Mouse (Mus musculus) small intestine, adult 2 months (tissue): ENCODE results near the gene Zfp740.

Experiments used
- CTCF ChIP-seq: fragments of 200-500 bp; IDR thresholded peaks from 2 replicates; pipeline ENCODE4 v1.5.1; 2012; ENCODE audit warnings: low read depth, mild to moderate bottlenecking, control low read depth, inconsistent platforms, low read length, moderate library complexity, mixed read lengths; ENCODE audit not compliant: insufficient replicate concordance, insufficient read length; ENCODE audit errors: extremely low read depth
- POLR2A ChIP-seq: fragments of 200-500 bp; IDR thresholded peaks from 2 replicates; pipeline ENCODE4 v1.6.1; 2012; ENCODE audit warnings: low read depth, mild to moderate bottlenecking, control low read depth, inconsistent platforms, low read length, moderate library complexity

- TF ChIP-seq CTCF (no peak; the same call in 1 of the 2 replicates), POLR2A (0 out of 2 replicates have a peak, but pooled peaks have one; percentile 8)
Observed at GRCm38 (mm10) chr15:102247252-102248130, 44.4 kb downstream of the Zfp740 start.
